ENCODE assay signal across 14 mouse cellular contexts in genomic region chr12:38929644-38930043, GRCm38 (mm10).
DNase-seq lines count a peak whose midpoint lies in the region; ATAC-seq lines count a peak whose summit lies in the region.
"Had no signal": no experiment of that assay in that cellular context is flagged by ENCODE, and none has a peak within 500 bp of the region (broad histone marks: within the 10 kb centered on the region; RNA-seq: fewer than 3 reads in every experiment).

No protein-coding gene starts in this region.

- peak overlapping the region; percentile 50; the same call in 1 of the 2 replicates for H3K27ac ChIP-seq in forebrain, embryonic 14.5 days (ENCODE audit: low read depth, low read length)
- H3K27ac ChIP-seq in intestine, embryonic 15.5 days: no peak overlapping the region
- H3K27ac ChIP-seq: hindbrain, embryonic 14.5 days; midbrain, embryonic 13.5 days; stomach, postnatal 0 days had no signal

- peaks cover 17% of the 10 kb centered on the region for H3K4me1 ChIP-seq in megakaryocyte, embryonic 14.5 days
- peaks cover 4% of the 10 kb centered on the region; the same call in 1 of the 2 replicates for H3K4me1 ChIP-seq in forebrain, embryonic 14.5 days (ENCODE audit: control insufficient read depth, insufficient read depth, low read length)
- no peaks in the 10 kb centered on the region for H3K4me1 ChIP-seq in intestine, embryonic 15.5 days (replicated peaks)
- H3K4me1 ChIP-seq: limb, embryonic 15.5 days; midbrain, embryonic 13.5 days had no signal

- peak; percentile 50 for DNase-seq in adipocyte (ENCODE audit: low spot score)
- DNase-seq in forebrain, embryonic 14.5 days (ENCODE audit: low spot score): peak; percentile 55
- peak; percentile 5 for DNase-seq in retina, embryonic 14.5 days (ENCODE audit: low spot score)
- DNase-seq in left cerebral cortex, adult 18-20 months (ENCODE audit: low spot score in 2 of 2): no peak

- no peak overlapping the region for H3K4me2 ChIP-seq in forebrain, embryonic 14.5 days (ENCODE audit: low read length)
- H3K4me2 ChIP-seq in intestine, embryonic 15.5 days (replicated peaks): no peak overlapping the region
- H3K4me2 ChIP-seq: hindbrain, embryonic 14.5 days; midbrain, embryonic 13.5 days had no signal

- H3K4me3 ChIP-seq in megakaryocyte, embryonic 14.5 days (replicated peaks): peak overlapping the region; percentile 59
- H3K4me3 ChIP-seq in forebrain, embryonic 14.5 days (ENCODE audit: low read depth, low read length): no peak overlapping the region
- H3K4me3 ChIP-seq in intestine, embryonic 15.5 days (replicated peaks): no peak overlapping the region
- H3K4me3 ChIP-seq: limb, embryonic 15.5 days; midbrain, embryonic 13.5 days had no signal

- no peak overlapping the region for H3K9ac ChIP-seq in forebrain, embryonic 14.5 days (ENCODE audit: low read length)
- no peak overlapping the region for H3K9ac ChIP-seq in intestine, embryonic 15.5 days
- H3K9ac ChIP-seq: hindbrain, embryonic 14.5 days; limb, embryonic 15.5 days; midbrain, embryonic 13.5 days had no signal

- no peak for ATAC-seq in megakaryocyte, adult 5-6 weeks (ENCODE audit: poor library complexity, severe bottlenecking)
- ATAC-seq in forebrain, embryonic 14.5 days: peak; percentile 81
- ATAC-seq in erythroblast, adult 5-6 weeks (replicated peaks; ENCODE audit: low FRiP score, poor library complexity, severe bottlenecking): no peak
- no peak for ATAC-seq in intestine, embryonic 15.5 days
- ATAC-seq: intestine, postnatal 0 days had no signal

- H3K9me3 ChIP-seq in megakaryocyte, embryonic 14.5 days: no peaks in the 10 kb centered on the region
- H3K9me3 ChIP-seq in forebrain, embryonic 14.5 days (replicated peaks; ENCODE audit: control insufficient read depth, low read length): no peaks in the 10 kb centered on the region
- H3K9me3 ChIP-seq in intestine, embryonic 15.5 days: no peaks in the 10 kb centered on the region
- H3K9me3 ChIP-seq: limb, embryonic 15.5 days; midbrain, embryonic 13.5 days had no signal

- H3K27me3 ChIP-seq in megakaryocyte, embryonic 14.5 days (replicated peaks): no peaks in the 10 kb centered on the region
- no peaks in the 10 kb centered on the region for H3K27me3 ChIP-seq in forebrain, embryonic 14.5 days (replicated peaks; ENCODE audit: control insufficient read depth, insufficient read depth, low read length)
- no peaks in the 10 kb centered on the region for H3K27me3 ChIP-seq in intestine, embryonic 15.5 days (replicated peaks)
- H3K27me3 ChIP-seq: limb, embryonic 15.5 days; midbrain, embryonic 13.5 days had no signal

- 5% methylated on average over 1 of the region's 1 CpGs for WGBS in forebrain, embryonic 14.5 days
- WGBS in intestine, embryonic 15.5 days: 70% methylated on average over 1 of the region's 1 CpGs

- no peaks in the 10 kb centered on the region for H3K36me3 ChIP-seq in megakaryocyte, embryonic 14.5 days (replicated peaks; ENCODE audit: low read length)
- no peaks in the 10 kb centered on the region for H3K36me3 ChIP-seq in forebrain, embryonic 14.5 days (ENCODE audit: control insufficient read depth, insufficient read depth, low read length)
- H3K36me3 ChIP-seq in intestine, embryonic 15.5 days: no peaks in the 10 kb centered on the region
- H3K36me3 ChIP-seq: G1E; limb, embryonic 15.5 days; midbrain, embryonic 13.5 days had no signal

Comparison
In these comparisons a context has a peak if more than half of its experiments do, and no peak if none do; other contexts are left out.
1. DNase-seq: peak in adipocyte (single experiment), forebrain, embryonic 14.5 days (single experiment) and retina, embryonic 14.5 days (single experiment); none in left cerebral cortex, adult 18-20 months (0 of 2).